Mouse (Mus musculus) neural tube, embryonic 14.5 days (tissue): ENCODE measurements around the gene Olfr332. TPM values are rescaled to one million over a fixed set of nuclear protein-coding genes. Genes with fewer than 3 reads are reported as not detected.

Experiments used
- ATAC-seq: fragments of 200-750 bp; cut with Nextera tagmentation; 2 replicates; pipeline ENCODE4 v1.8.0; 2017; ENCODE audit warnings: low read depth, mild to moderate bottlenecking, moderate TSS enrichment, moderate library complexity
- H3K27ac ChIP-seq: fragments of 300-500 bp; sonication (generic); 2 replicates; pipeline ENCODE4 v1.5.1; 2014; ENCODE audit warnings: low read depth, mild to moderate bottlenecking, control low read depth, low read length, moderate library complexity, mixed read lengths
- H3K27me3 ChIP-seq: fragments of 300-500 bp; sonication (generic); 2 replicates; pipeline ENCODE4 v1.6.1; 2014; ENCODE audit warnings: low read length; ENCODE audit not compliant: control insufficient read depth, insufficient read depth
- H3K36me3 ChIP-seq: fragments of 300-500 bp; sonication (generic); 2 replicates; pipeline ENCODE4 v1.6.1; 2014; ENCODE audit warnings: low read length, mixed read lengths; ENCODE audit not compliant: control insufficient read depth, insufficient read depth
- H3K4me1 ChIP-seq: fragments of 300-500 bp; sonication (generic); 2 replicates; pipeline ENCODE4 v1.6.1; 2014; ENCODE audit warnings: low read length; ENCODE audit not compliant: control insufficient read depth, insufficient read depth
- H3K4me2 ChIP-seq: fragments of 300-500 bp; sonication (generic); 2 replicates; pipeline ENCODE4 v1.6.1; 2014; ENCODE audit warnings: mild to moderate bottlenecking, low read depth, low read length, control low read depth
- H3K4me3 ChIP-seq: fragments of 300-500 bp; sonication (generic); 2 replicates; pipeline ENCODE4 v1.5.1; 2014; ENCODE audit warnings: low read depth, low read length, control low read depth, mixed read lengths
- H3K9ac ChIP-seq: fragments of 300-500 bp; sonication (generic); replicated peaks from 2 replicates; pipeline ENCODE4 v1.6.1; 2014; ENCODE audit warnings: low read depth, mild to moderate bottlenecking, control low read depth, low read length, mixed read lengths
- H3K9me3 ChIP-seq: fragments of 300-500 bp; sonication (generic); 2 replicates; pipeline ENCODE4 v1.6.1; 2016; ENCODE audit warnings: low read length; ENCODE audit not compliant: control insufficient read depth
- WGBS: fragments of 180-500 bp; shearing (Covaris S2); extraction: QIAGEN DNeasy Blood & Tissue Kit; methylation state at CpG from one replicate; pipeline ENCODE4 v1.1.7; 2014; 5-methylcytosine and 5-hydroxymethylcytosine counted together
- polyA plus RNA-seq: library from polyadenylated mRNA; unstranded; fragments of >200 nt; fragmentation: Nextera tagmentation; extraction: Ambion mirVana; gene quantifications from 2 replicates; pipeline ENCODE4 v1.2.1, GENCODE M21; 2014

Olfr332 gene
- polyA plus RNA-seq, 1 experiment from 2014 or later = not detected

- no peaks in the 10 kb centered on the region for H3K9me3 ChIP-seq
- H3K27me3 ChIP-seq = no peaks in the 10 kb centered on the region
- H3K4me2 ChIP-seq = no peak overlapping the region
- H3K36me3 ChIP-seq = no peaks in the 10 kb centered on the region
- WGBS = 75% methylated on average over 4 of the region's 4 CpGs
- no peaks in the 10 kb centered on the region for H3K4me1 ChIP-seq
- no peak overlapping the region for H3K4me3 ChIP-seq
- ATAC-seq = no peak
- H3K27ac ChIP-seq = no peak overlapping the region
- H3K9ac ChIP-seq = no peak overlapping the region
These were observed 38.8 kb downstream of the Olfr332 start for GRCm38 (mm10) chr11:58453592-58453991.

GRCm38 (mm10) chr11:58452759-58453158 is 39.6 kb downstream of the Olfr332 start, which contains the start of gene Lypd9:
Lypd9 (minus strand) TSS chr11:58452923.
- Histone ChIP-seq H3K4me2 (no peak within 1 kb of the TSS), H3K9ac (no peak within 1 kb of the TSS), H3K9me3 (no peaks in the 10 kb centered on the region), H3K4me3 (no peak within 1 kb of the TSS), H3K27me3 (no peaks in the 10 kb centered on the region), H3K36me3 (no peaks in the 10 kb centered on the region), H3K4me1 (no peaks in the 10 kb centered on the region), H3K27ac (no peak within 1 kb of the TSS)
- no peak for ATAC-seq
- WGBS = 95% methylated on average over 9 of the region's 9 CpGs

Other genes starting within 250 kb of the Olfr332 start
- gene 4930438A08Rik, start 217.8 kb downstream of the Olfr332 start, polyA plus RNA-seq = not detected in 2 replicates
- gene Zfp692, start 185.5 kb downstream of the Olfr332 start, polyA plus RNA-seq = 18.9 and 22.0 TPM in 2 replicates
- gene Zfp672, start 162.2 kb downstream of the Olfr332 start, polyA plus RNA-seq = 44.4 and 44.5 TPM in 2 replicates
- gene Sh3bp5l, start 161.8 kb downstream of the Olfr332 start, polyA plus RNA-seq = 32.8 and 36.2 TPM in 2 replicates
- not detected in 2 replicates for gene Lypd8, start 113.5 kb downstream of the Olfr332 start, polyA plus RNA-seq
- gene 1810065E05Rik, start 71.4 kb downstream of the Olfr332 start, polyA plus RNA-seq = not detected in 2 replicates
- gene Gm12253, start 60.0 kb downstream of the Olfr332 start, polyA plus RNA-seq = not detected in 2 replicates
- gene Lypd9, start 39.6 kb downstream of the Olfr332 start, polyA plus RNA-seq = not detected in 2 replicates
- not detected in 2 replicates for gene Olfr30, start 30.3 kb downstream of the Olfr332 start, polyA plus RNA-seq
- not detected in 2 replicates for gene Olfr331, start 10.0 kb upstream of the Olfr332 start, polyA plus RNA-seq
- 0.39 TPM in 1 of 2 replicates, not detected in the other for gene Olfr330, start 42.3 kb upstream of the Olfr332 start, polyA plus RNA-seq
- gene Olfr329-ps, start 53.9 kb upstream of the Olfr332 start, polyA plus RNA-seq = 0.08 and 0.16 TPM in 2 replicates
- gene Olfr328, start 63.1 kb upstream of the Olfr332 start, polyA plus RNA-seq = 0.12 and 0.18 TPM in 2 replicates
- gene Olfr224, start 78.0 kb upstream of the Olfr332 start, polyA plus RNA-seq = 0.13 TPM in 1 of 2 replicates, not detected in the other
- not detected in 2 replicates for gene Olfr325, start 85.2 kb upstream of the Olfr332 start, polyA plus RNA-seq
- gene Olfr324, start 102.6 kb upstream of the Olfr332 start, polyA plus RNA-seq = 0.15 and 0.42 TPM in 2 replicates
- gene 2210407C18Rik, start 123.5 kb upstream of the Olfr332 start, polyA plus RNA-seq = not detected in 2 replicates
- not detected in 2 replicates for gene Olfr323, start 137.9 kb upstream of the Olfr332 start, polyA plus RNA-seq
- 0.15 and 0.21 TPM in 2 replicates for gene Trim58, start 147.9 kb upstream of the Olfr332 start, polyA plus RNA-seq
- not detected in 2 replicates for gene Olfr322, start 166.2 kb upstream of the Olfr332 start, polyA plus RNA-seq
- gene Olfr320, start 188.5 kb upstream of the Olfr332 start, polyA plus RNA-seq = not detected in 2 replicates
- gene Olfr319, start 206.6 kb upstream of the Olfr332 start, polyA plus RNA-seq = not detected in 2 replicates
- gene Olfr318, start 231.5 kb upstream of the Olfr332 start, polyA plus RNA-seq = not detected in 2 replicates
- gene Olfr317, start 246.7 kb upstream of the Olfr332 start, polyA plus RNA-seq = 0.48 and 0.63 TPM in 2 replicates